Mouse (Mus musculus): Measurements from ENCODE around the gene Entpd1. TPM values are rescaled to one million over a fixed set of nuclear protein-coding genes. Genes with fewer than 3 reads are reported as not detected.
A peak's percentile ranks its signal among the peaks of the same experiment; 100 is the strongest.

Entpd1 gene
- polyA plus RNA-seq, 1 experiment from 2014 or later = 11.2 TPM

GRCm38 (mm10) chr19:40630606-40631005 is 18.4 kb downstream of the Entpd1 start:
- Histone ChIP-seq H3K36me3 (no peaks in the 10 kb centered on the region), H3K4me2 (no peak overlapping the region), H3K9ac (no peak overlapping the region), H3K4me3 (no peak overlapping the region), H3K4me1 (no peaks in the 10 kb centered on the region), H3K27ac (no peak overlapping the region), H3K27me3 (no peaks in the 10 kb centered on the region), H3K9me3 (no peaks in the 10 kb centered on the region)
- ATAC-seq (ENCODE audit: insufficient number of reproducible peaks, low FRiP score, low TSS enrichment, low read depth) = no peak
- 71% methylated on average over 7 of the region's 7 CpGs for WGBS

DNA sequence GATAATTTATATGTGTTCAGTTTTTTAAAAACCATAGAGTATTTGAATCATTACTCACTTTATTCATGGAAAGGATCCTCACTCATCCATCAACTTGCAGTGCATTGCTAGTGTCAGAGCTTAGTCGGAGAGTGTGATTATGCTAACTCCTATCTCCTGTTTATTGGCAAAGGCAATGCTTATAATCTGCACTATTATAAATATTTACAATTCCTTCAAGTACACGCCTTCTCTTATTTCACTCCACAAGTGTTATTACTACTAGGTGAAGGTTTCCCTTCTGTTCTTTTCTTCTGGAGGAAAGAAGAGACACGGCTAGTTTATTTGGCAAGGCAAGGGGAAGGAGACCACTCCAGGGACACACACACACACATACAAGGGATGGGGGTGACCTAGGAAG is 20.0 kb downstream of the Entpd1 start:
- no peaks in the 10 kb centered on the region for H3K4me1 ChIP-seq
- H3K4me2 ChIP-seq = no peak overlapping the region
- H3K9me3 ChIP-seq = no peaks in the 10 kb centered on the region
- WGBS = 54% methylated on average over 3 of the region's 3 CpGs
- H3K36me3 ChIP-seq = no peaks in the 10 kb centered on the region
- H3K4me3 ChIP-seq = no peak overlapping the region
- no peaks in the 10 kb centered on the region for H3K27me3 ChIP-seq
- no peak overlapping the region for H3K27ac ChIP-seq
- no peak overlapping the region for H3K9ac ChIP-seq
- ATAC-seq (ENCODE audit: insufficient number of reproducible peaks, low FRiP score, low TSS enrichment, low read depth) = no peak

DNA sequence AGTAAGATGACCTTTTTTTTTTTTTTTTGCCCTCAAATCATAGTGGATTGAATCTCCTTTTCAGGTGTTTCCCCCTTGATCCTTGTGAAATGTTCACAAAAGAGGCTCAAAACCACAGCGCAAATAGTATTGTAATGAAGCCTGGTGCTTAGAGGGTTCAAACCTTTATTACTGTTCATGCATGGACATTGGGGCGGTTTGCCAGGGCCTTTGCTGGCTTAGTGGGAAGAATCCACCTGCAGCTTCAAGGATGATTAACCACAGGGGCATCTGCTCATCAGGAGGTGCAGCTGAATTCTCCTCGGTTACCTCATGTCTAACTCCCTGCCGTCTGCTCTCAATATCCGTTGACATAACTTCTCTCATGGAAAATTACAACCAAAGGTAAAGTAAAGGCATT is 20.5 kb downstream of the Entpd1 start:
- 77% methylated on average over 5 of the region's 5 CpGs for WGBS
- Histone ChIP-seq H3K4me2 (no peak overlapping the region), H3K9me3 (no peaks in the 10 kb centered on the region), H3K27ac (no peak overlapping the region), H3K4me1 (no peaks in the 10 kb centered on the region), H3K4me3 (no peak overlapping the region), H3K27me3 (no peaks in the 10 kb centered on the region), H3K9ac (no peak overlapping the region), H3K36me3 (no peaks in the 10 kb centered on the region)
- ATAC-seq (ENCODE audit: insufficient number of reproducible peaks, low FRiP score, low TSS enrichment, low read depth) = no peak

DNA sequence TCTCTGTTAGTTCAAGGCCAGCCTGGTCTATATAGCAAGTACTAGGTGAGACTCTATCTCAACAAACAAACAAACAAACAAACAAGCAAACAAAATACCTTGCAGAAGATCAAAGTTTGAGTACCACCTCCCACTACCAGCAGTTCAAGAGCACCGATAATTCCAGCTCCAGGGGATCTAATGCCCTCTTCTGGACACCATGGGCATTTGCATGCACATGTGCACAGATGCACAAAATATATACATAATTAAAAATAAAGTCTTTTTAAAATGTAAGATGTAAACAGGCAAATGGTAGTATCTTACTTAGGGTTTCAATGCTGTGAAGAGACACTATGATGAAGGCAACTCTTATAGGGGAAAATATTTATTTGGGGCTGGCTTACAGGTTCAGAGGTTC is 21.0 kb downstream of the Entpd1 start:
- Histone ChIP-seq H3K27ac (no peak overlapping the region), H3K27me3 (no peaks in the 10 kb centered on the region), H3K4me1 (no peaks in the 10 kb centered on the region), H3K4me2 (no peak overlapping the region), H3K9me3 (no peaks in the 10 kb centered on the region), H3K9ac (no peak overlapping the region), H3K4me3 (no peak overlapping the region), H3K36me3 (no peaks in the 10 kb centered on the region)
- no peak for ATAC-seq (ENCODE audit: insufficient number of reproducible peaks, low FRiP score, low TSS enrichment, low read depth)
- WGBS = 57% methylated on average over 1 of the region's 1 CpGs

- Histone ChIP-seq H3K9me3 (no peaks in the 10 kb centered on the region), H3K9ac (no peak overlapping the region), H3K27me3 (no peaks in the 10 kb centered on the region), H3K4me3 (no peak overlapping the region), H3K4me1 (no peaks in the 10 kb centered on the region), H3K36me3 (no peaks in the 10 kb centered on the region), H3K4me2 (no peak overlapping the region), H3K27ac (no peak overlapping the region)
- ATAC-seq (ENCODE audit: insufficient number of reproducible peaks, low FRiP score, low TSS enrichment, low read depth) = no peak
- 55% methylated on average over 4 of the region's 4 CpGs for WGBS
These were observed 24.9 kb downstream of the Entpd1 start for GRCm38 (mm10) chr19:40637091-40637490.

DNA sequence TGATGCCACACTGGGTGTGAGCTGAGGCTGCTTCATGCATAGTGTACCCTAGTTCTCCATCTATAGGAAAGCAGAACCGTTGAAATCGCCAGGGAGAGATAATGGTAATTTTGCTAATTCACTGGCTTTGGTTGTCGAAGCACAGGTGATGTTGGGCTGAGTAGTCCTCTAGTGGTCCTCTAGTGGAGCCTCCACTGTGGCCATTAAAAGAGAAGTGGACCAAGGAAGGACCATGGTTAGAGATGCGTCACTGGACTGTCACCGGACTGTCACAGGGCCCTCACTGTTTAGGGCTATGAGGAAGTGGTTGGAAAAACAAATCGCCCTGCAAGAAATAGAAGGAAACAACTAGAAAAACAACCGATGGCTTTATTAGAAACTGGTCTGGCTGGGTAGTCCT is 25.4 kb downstream of the Entpd1 start:
- Histone ChIP-seq H3K9me3 (no peaks in the 10 kb centered on the region), H3K4me2 (no peak overlapping the region), H3K36me3 (no peaks in the 10 kb centered on the region), H3K27me3 (no peaks in the 10 kb centered on the region), H3K27ac (no peak overlapping the region), H3K4me1 (no peaks in the 10 kb centered on the region), H3K4me3 (no peak overlapping the region), H3K9ac (no peak overlapping the region)
- 79% methylated on average over 7 of the region's 7 CpGs for WGBS
- ATAC-seq (ENCODE audit: insufficient number of reproducible peaks, low FRiP score, low TSS enrichment, low read depth) = no peak

- H3K27me3 ChIP-seq = no peaks in the 10 kb centered on the region
- 83% methylated on average over 5 of the region's 5 CpGs for WGBS
- no peak overlapping the region for H3K27ac ChIP-seq
- no peak overlapping the region for H3K4me3 ChIP-seq
- no peaks in the 10 kb centered on the region for H3K4me1 ChIP-seq
- ATAC-seq (ENCODE audit: insufficient number of reproducible peaks, low FRiP score, low TSS enrichment, low read depth) = no peak
- no peaks in the 10 kb centered on the region for H3K36me3 ChIP-seq
- H3K9ac ChIP-seq = no peak overlapping the region
- H3K9me3 ChIP-seq = no peaks in the 10 kb centered on the region
- no peak overlapping the region for H3K4me2 ChIP-seq
These were observed 26.4 kb downstream of the Entpd1 start for GRCm38 (mm10) chr19:40638582-40638981.

- Histone ChIP-seq H3K4me3 (no peak overlapping the region), H3K9me3 (no peaks in the 10 kb centered on the region), H3K4me1 (no peaks in the 10 kb centered on the region), H3K27ac (no peak overlapping the region), H3K4me2 (no peak overlapping the region), H3K27me3 (no peaks in the 10 kb centered on the region), H3K36me3 (no peaks in the 10 kb centered on the region), H3K9ac (no peak overlapping the region)
- WGBS = 83% methylated on average over 11 of the region's 11 CpGs
- ATAC-seq (ENCODE audit: insufficient number of reproducible peaks, low FRiP score, low TSS enrichment, low read depth) = no peak
These were observed 27.7 kb downstream of the Entpd1 start for GRCm38 (mm10) chr19:40639729-40640304.

DNA sequence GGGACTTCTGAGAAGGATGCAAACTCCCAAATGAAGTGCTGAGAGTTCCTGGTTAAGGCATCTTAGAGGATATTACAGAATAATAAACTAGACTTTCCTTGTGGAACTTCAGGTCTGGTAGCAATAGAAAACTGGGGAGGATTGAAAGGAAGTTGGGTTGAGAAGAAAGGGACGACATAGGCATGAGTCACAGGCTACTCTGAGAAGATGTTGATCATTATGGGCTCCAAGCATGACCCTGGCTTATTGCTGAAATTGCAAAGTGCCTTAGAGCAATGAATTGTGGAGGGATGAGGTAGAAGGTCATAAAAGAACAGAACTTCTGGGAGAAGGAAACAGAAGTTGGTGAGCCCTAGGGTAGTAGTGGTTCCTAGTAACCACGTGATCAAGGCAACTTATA is 28.6 kb downstream of the Entpd1 start:
- Histone ChIP-seq H3K27ac (no peak overlapping the region), H3K9ac (no peak overlapping the region), H3K4me1 (no peaks in the 10 kb centered on the region), H3K36me3 (no peaks in the 10 kb centered on the region), H3K9me3 (no peaks in the 10 kb centered on the region), H3K27me3 (no peaks in the 10 kb centered on the region), H3K4me3 (no peak overlapping the region), H3K4me2 (no peak overlapping the region)
- ATAC-seq (ENCODE audit: insufficient number of reproducible peaks, low FRiP score, low TSS enrichment, low read depth) = no peak
- 72% methylated on average over 2 of the region's 2 CpGs for WGBS

GRCm38 (mm10) chr19:40643846-40644245 is 31.7 kb downstream of the Entpd1 start:
- no peak overlapping the region for H3K4me3 ChIP-seq
- H3K9me3 ChIP-seq = no peaks in the 10 kb centered on the region
- no peak overlapping the region for H3K4me2 ChIP-seq
- H3K27ac ChIP-seq = no peak overlapping the region
- 0 out of 2 replicates have a peak, but pooled peaks cover 4% of the 10 kb centered on the region for H3K4me1 ChIP-seq
- no peak for ATAC-seq (ENCODE audit: insufficient number of reproducible peaks, low FRiP score, low TSS enrichment, low read depth)
- H3K9ac ChIP-seq = no peak overlapping the region
- 90% methylated on average over 1 of the region's 1 CpGs for WGBS
- H3K27me3 ChIP-seq = no peaks in the 10 kb centered on the region
- no peaks in the 10 kb centered on the region for H3K36me3 ChIP-seq

GRCm38 (mm10) chr19:40646379-40646778 is 34.2 kb downstream of the Entpd1 start:
- Histone ChIP-seq H3K4me3 (no peak overlapping the region), H3K27me3 (no peaks in the 10 kb centered on the region), H3K4me1 (0 out of 2 replicates have a peak, but pooled peaks cover 4% of the 10 kb centered on the region), H3K36me3 (no peaks in the 10 kb centered on the region), H3K9ac (no peak overlapping the region), H3K9me3 (no peaks in the 10 kb centered on the region), H3K27ac (no peak overlapping the region), H3K4me2 (no peak overlapping the region)
- no peak for ATAC-seq (ENCODE audit: insufficient number of reproducible peaks, low FRiP score, low TSS enrichment, low read depth)
- WGBS = 19% methylated on average over 6 of the region's 6 CpGs

- Histone ChIP-seq H3K27me3 (no peaks in the 10 kb centered on the region), H3K9ac (no peak overlapping the region), H3K9me3 (no peaks in the 10 kb centered on the region), H3K36me3 (no peaks in the 10 kb centered on the region), H3K4me1 (0 out of 2 replicates have a peak, but pooled peaks cover 4% of the 10 kb centered on the region), H3K27ac (0 out of 2 replicates have a peak overlapping the region, but pooled peaks have one; percentile 40), H3K4me3 (no peak overlapping the region), H3K4me2 (no peak overlapping the region)
- 50% methylated on average over 9 of the region's 9 CpGs for WGBS
- ATAC-seq (ENCODE audit: insufficient number of reproducible peaks, low FRiP score, low TSS enrichment, low read depth) = peak; percentile 55; the same call in 1 of the 2 replicates
These were observed 35.4 kb downstream of the Entpd1 start for GRCm38 (mm10) chr19:40647319-40648158.
